Mouse (Mus musculus): ENCODE results near the gene Med13l. TPM values are rescaled to one million over a fixed set of nuclear protein-coding genes. Genes with fewer than 3 reads are reported as not detected.

Gene Med13l
- polyA plus RNA-seq, 1 experiment from 2014 or later: 14.6 TPM

- DNase-seq (ENCODE audit: low spot score) (no peak), ATAC-seq (no peak)
- no peaks in the 10 kb centered on the region for H3K9me3 ChIP-seq (replicated peaks; ENCODE audit: control insufficient read depth, low read length)
- no peak overlapping the region for H3K9ac ChIP-seq (ENCODE audit: low read length)
- no peaks in the 10 kb centered on the region for H3K36me3 ChIP-seq (ENCODE audit: control insufficient read depth, insufficient read depth, low read length)
- no peaks in the 10 kb centered on the region for H3K27me3 ChIP-seq (replicated peaks; ENCODE audit: control insufficient read depth, insufficient read depth, low read length)
- H3K4me2 ChIP-seq (ENCODE audit: low read length): no peak overlapping the region
- no peak overlapping the region for H3K4me3 ChIP-seq (ENCODE audit: low read depth, low read length)
- peaks cover 61% of the 10 kb centered on the region for H3K4me1 ChIP-seq (ENCODE audit: control insufficient read depth, insufficient read depth, low read length)
- 89% methylated on average over 9 of the region's 9 CpGs for WGBS
- H3K27ac ChIP-seq (ENCODE audit: low read depth, low read length): no peak overlapping the region
Measured at GRCm38 (mm10) chr5:118704960-118705359, 144.5 kb downstream of the Med13l start.

GRCm38 (mm10) chr5:118706009-118706408, 145.5 kb downstream of the Med13l start:
- H3K4me3 ChIP-seq (ENCODE audit: low read depth, low read length): no peak overlapping the region
- DNase-seq (ENCODE audit: low spot score) (peak; percentile 84), ATAC-seq (peak; percentile 66)
- H3K4me2 ChIP-seq (ENCODE audit: low read length): peak overlapping the region; percentile 6; the same call in 1 of the 2 replicates
- peaks cover 71% of the 10 kb centered on the region for H3K4me1 ChIP-seq (ENCODE audit: control insufficient read depth, insufficient read depth, low read length)
- 10% methylated on average over 6 of the region's 6 CpGs for WGBS
- no peak overlapping the region for H3K9ac ChIP-seq (ENCODE audit: low read length)
- no peaks in the 10 kb centered on the region for H3K9me3 ChIP-seq (replicated peaks; ENCODE audit: control insufficient read depth, low read length)
- H3K27me3 ChIP-seq (replicated peaks; ENCODE audit: control insufficient read depth, insufficient read depth, low read length): no peaks in the 10 kb centered on the region
- peak overlapping the region; percentile 65 for H3K27ac ChIP-seq (ENCODE audit: low read depth, low read length)
- H3K36me3 ChIP-seq (ENCODE audit: control insufficient read depth, insufficient read depth, low read length): no peaks in the 10 kb centered on the region

GRCm38 (mm10) chr5:118706414-118706813, 145.9 kb downstream of the Med13l start:
- peak; percentile 68 for DNase-seq (ENCODE audit: low spot score)
- Histone ChIP-seq H3K4me2 (ENCODE audit: low read length) (peak overlapping the region; percentile 6; the same call in 1 of the 2 replicates), H3K27ac (ENCODE audit: low read depth, low read length) (peak overlapping the region; percentile 65)

GRCm38 (mm10) chr5:118707501-118707900, 147.0 kb downstream of the Med13l start:
- ATAC-seq (no peak), DNase-seq (ENCODE audit: low spot score) (peak; percentile 69)
- 25% methylated on average over 5 of the region's 5 CpGs for WGBS
- Histone ChIP-seq H3K4me1 (ENCODE audit: control insufficient read depth, insufficient read depth, low read length) (peaks cover 77% of the 10 kb centered on the region), H3K4me3 (ENCODE audit: low read depth, low read length) (no peak overlapping the region), H3K9me3 (replicated peaks; ENCODE audit: control insufficient read depth, low read length) (no peaks in the 10 kb centered on the region), H3K9ac (ENCODE audit: low read length) (no peak overlapping the region), H3K27ac (ENCODE audit: low read depth, low read length) (no peak overlapping the region; the same call in 1 of the 2 replicates), H3K36me3 (ENCODE audit: control insufficient read depth, insufficient read depth, low read length) (no peaks in the 10 kb centered on the region), H3K4me2 (ENCODE audit: low read length) (no peak overlapping the region), H3K27me3 (replicated peaks; ENCODE audit: control insufficient read depth, insufficient read depth, low read length) (no peaks in the 10 kb centered on the region)

More at GRCm38 (mm10) chr5:118706414-118706813, 145.9 kb downstream of the Med13l start:
- no peaks in the 10 kb centered on the region for H3K9me3 ChIP-seq (replicated peaks; ENCODE audit: control insufficient read depth, low read length)
- ATAC-seq: peak; percentile 59
- no peak overlapping the region for H3K9ac ChIP-seq (ENCODE audit: low read length)
- H3K4me1 ChIP-seq (ENCODE audit: control insufficient read depth, insufficient read depth, low read length): peaks cover 75% of the 10 kb centered on the region
- H3K4me3 ChIP-seq (ENCODE audit: low read depth, low read length): no peak overlapping the region
- no peaks in the 10 kb centered on the region for H3K27me3 ChIP-seq (replicated peaks; ENCODE audit: control insufficient read depth, insufficient read depth, low read length)
- H3K36me3 ChIP-seq (ENCODE audit: control insufficient read depth, insufficient read depth, low read length): no peaks in the 10 kb centered on the region
- WGBS: 6% methylated on average over 3 of the region's 3 CpGs

- peaks cover 68% of the 10 kb centered on the region for H3K4me1 ChIP-seq (ENCODE audit: control insufficient read depth, insufficient read depth, low read length)
Measured at GRCm38 (mm10) chr5:118708215-118708949, 147.9 kb downstream of the Med13l start.

GRCm38 (mm10) chr5:118709847-118710251, 149.4 kb downstream of the Med13l start:
- no peaks in the 10 kb centered on the region for H3K27me3 ChIP-seq (replicated peaks; ENCODE audit: control insufficient read depth, insufficient read depth, low read length)
- DNase-seq (ENCODE audit: low spot score): peak; percentile 51
- H3K27ac ChIP-seq (ENCODE audit: low read depth, low read length): no peak overlapping the region
- H3K9me3 ChIP-seq (replicated peaks; ENCODE audit: control insufficient read depth, low read length): no peaks in the 10 kb centered on the region
- H3K4me1 ChIP-seq (ENCODE audit: control insufficient read depth, insufficient read depth, low read length): peaks cover 65% of the 10 kb centered on the region
- H3K4me3 ChIP-seq (ENCODE audit: low read depth, low read length): no peak overlapping the region
- no peaks in the 10 kb centered on the region for H3K36me3 ChIP-seq (ENCODE audit: control insufficient read depth, insufficient read depth, low read length)
- H3K4me2 ChIP-seq (ENCODE audit: low read length): no peak overlapping the region
- no peak for ATAC-seq
- H3K9ac ChIP-seq (ENCODE audit: low read length): no peak overlapping the region
- 77% methylated on average over 7 of the region's 7 CpGs for WGBS

More at GRCm38 (mm10) chr5:118708215-118708949, 147.9 kb downstream of the Med13l start:
- Histone ChIP-seq H3K36me3 (ENCODE audit: control insufficient read depth, insufficient read depth, low read length) (no peaks in the 10 kb centered on the region), H3K9me3 (replicated peaks; ENCODE audit: control insufficient read depth, low read length) (no peaks in the 10 kb centered on the region), H3K4me2 (ENCODE audit: low read length) (no peak overlapping the region), H3K27me3 (replicated peaks; ENCODE audit: control insufficient read depth, insufficient read depth, low read length) (no peaks in the 10 kb centered on the region), H3K27ac (ENCODE audit: low read depth, low read length) (no peak overlapping the region), H3K4me3 (ENCODE audit: low read depth, low read length) (no peak overlapping the region), H3K9ac (ENCODE audit: low read length) (peak overlapping the region; percentile 13)
- ATAC-seq: 0 out of 2 replicates have a peak, but pooled peaks have one; percentile 21
- DNase-seq (ENCODE audit: low spot score): peak; percentile 65
- 68% methylated on average over 16 of the region's 16 CpGs for WGBS

- Histone ChIP-seq H3K36me3 (ENCODE audit: control insufficient read depth, insufficient read depth, low read length) (no peaks in the 10 kb centered on the region), H3K4me3 (ENCODE audit: low read depth, low read length) (no peak overlapping the region), H3K9me3 (replicated peaks; ENCODE audit: control insufficient read depth, low read length) (no peaks in the 10 kb centered on the region), H3K27me3 (replicated peaks; ENCODE audit: control insufficient read depth, insufficient read depth, low read length) (no peaks in the 10 kb centered on the region), H3K9ac (ENCODE audit: low read length) (no peak overlapping the region), H3K4me2 (ENCODE audit: low read length) (no peak overlapping the region), H3K27ac (ENCODE audit: low read depth, low read length) (no peak overlapping the region), H3K4me1 (ENCODE audit: control insufficient read depth, insufficient read depth, low read length) (peaks cover 40% of the 10 kb centered on the region)
- peak; percentile 46; the same call in 1 of the 2 replicates for ATAC-seq
- WGBS: 78% methylated on average over 7 of the region's 7 CpGs
- DNase-seq (ENCODE audit: low spot score): peak; percentile 69
Measured at GRCm38 (mm10) chr5:118715518-118715917, 155.0 kb downstream of the Med13l start.

GRCm38 (mm10) chr5:118716295-118717271, 156.1 kb downstream of the Med13l start:
- H3K4me1 ChIP-seq (ENCODE audit: control insufficient read depth, insufficient read depth, low read length): peaks cover 29% of the 10 kb centered on the region
- no peak overlapping the region for H3K4me2 ChIP-seq (ENCODE audit: low read length)
- no peak overlapping the region for H3K27ac ChIP-seq (ENCODE audit: low read depth, low read length)
- ATAC-seq: no peak; the same call in 1 of the 2 replicates
- 38% methylated on average over 14 of the region's 14 CpGs for WGBS
- no peaks in the 10 kb centered on the region for H3K27me3 ChIP-seq (replicated peaks; ENCODE audit: control insufficient read depth, insufficient read depth, low read length)
- H3K36me3 ChIP-seq (ENCODE audit: control insufficient read depth, insufficient read depth, low read length): peaks cover 1% of the 10 kb centered on the region; the same call in 1 of the 2 replicates
- no peak overlapping the region; the same call in 1 of the 2 replicates for H3K9ac ChIP-seq (ENCODE audit: low read length)
- DNase-seq (ENCODE audit: low spot score): no peak
- H3K4me3 ChIP-seq (ENCODE audit: low read depth, low read length): no peak overlapping the region
- no peaks in the 10 kb centered on the region for H3K9me3 ChIP-seq (replicated peaks; ENCODE audit: control insufficient read depth, low read length)
